Mouse (Mus musculus): ENCODE measurements around the gene Zglp1.

- TF ChIP-seq CTCF (IDR thresholded peaks at IDR 0.05; ENCODE audit: low read depth) (no peak), EP300 (IDR thresholded peaks at IDR 0.05; ENCODE audit: low read depth) (0 out of 2 replicates have a peak, but pooled peaks have one; percentile 8)
Observed at GRCm38 (mm10) chr9:21090972-21091706, 24.2 kb upstream of the Zglp1 start.

Data from liver, embryonic 14.5 days (tissue).